Mouse (Mus musculus) bone marrow macrophage, adult 2 months (primary cell): Measurements from ENCODE around the gene Katnb1. TPM values are rescaled to one million over a fixed set of nuclear protein-coding genes. Genes with fewer than 3 reads are reported as not detected.

Experiments
- H3K27ac ChIP-seq: 2 replicates; pipeline ENCODE4 v1.5.1; 2012; ENCODE audit warnings: low read depth, low read length; ENCODE audit not compliant: insufficient read depth
- H3K4me1 ChIP-seq: 2 replicates; pipeline ENCODE4 v1.6.1; 2012; ENCODE audit warnings: low read length; ENCODE audit not compliant: control insufficient read depth, insufficient read depth
- H3K4me3 ChIP-seq: 2 replicates; pipeline ENCODE4 v1.5.1; 2012; ENCODE audit warnings: mild to moderate bottlenecking, low read length, moderate library complexity; ENCODE audit not compliant: insufficient read depth
- CTCF ChIP-seq: IDR thresholded peaks from 2 replicates; pipeline ENCODE4 v1.5.1; 2012; ENCODE audit warnings: low read depth, mild to moderate bottlenecking, low read length, moderate library complexity
- POLR2A ChIP-seq: IDR thresholded peaks from 2 replicates; pipeline ENCODE4 v1.6.1; 2012; ENCODE audit warnings: mild to moderate bottlenecking, low read depth, low read length, borderline replicate concordance
- polyA plus RNA-seq: library from polyadenylated mRNA; stranded (reverse); fragments of >200 nt; gene quantifications from 2 replicates; pipeline ENCODE4 v1.2.4, GENCODE M21; 2012; ENCODE audit not compliant: missing spikeins, insufficient read depth, insufficient read length

The Katnb1 gene
- polyA plus RNA-seq, result 7.7 and 11.2 TPM in 2 replicates

GRCm38 (mm10) chr8:95080381-95081341, at the start of gene Katnb1:
Gene Katnb1 (plus strand): TSS chr8:95081186.
- H3K4me1 ChIP-seq, result peaks cover 2% of the 10 kb centered on the region; the same call in 1 of the 2 replicates
- H3K27ac ChIP-seq, result peak within 1 kb of the TSS; percentile 60
- peak within 1 kb of the TSS; percentile 88 for H3K4me3 ChIP-seq
- TF ChIP-seq POLR2A, result no peak
- TF ChIP-seq CTCF, result no peak

GRCm38 (mm10) chr8:95037106-95037925, 43.7 kb upstream of the Katnb1 start:
- no peak for TF ChIP-seq POLR2A
- TF ChIP-seq CTCF, result no peak
- Histone ChIP-seq H3K4me1 (peaks cover 13% of the 10 kb centered on the region), H3K27ac (peak overlapping the region; percentile 53), H3K4me3 (no peak overlapping the region)

DNA sequence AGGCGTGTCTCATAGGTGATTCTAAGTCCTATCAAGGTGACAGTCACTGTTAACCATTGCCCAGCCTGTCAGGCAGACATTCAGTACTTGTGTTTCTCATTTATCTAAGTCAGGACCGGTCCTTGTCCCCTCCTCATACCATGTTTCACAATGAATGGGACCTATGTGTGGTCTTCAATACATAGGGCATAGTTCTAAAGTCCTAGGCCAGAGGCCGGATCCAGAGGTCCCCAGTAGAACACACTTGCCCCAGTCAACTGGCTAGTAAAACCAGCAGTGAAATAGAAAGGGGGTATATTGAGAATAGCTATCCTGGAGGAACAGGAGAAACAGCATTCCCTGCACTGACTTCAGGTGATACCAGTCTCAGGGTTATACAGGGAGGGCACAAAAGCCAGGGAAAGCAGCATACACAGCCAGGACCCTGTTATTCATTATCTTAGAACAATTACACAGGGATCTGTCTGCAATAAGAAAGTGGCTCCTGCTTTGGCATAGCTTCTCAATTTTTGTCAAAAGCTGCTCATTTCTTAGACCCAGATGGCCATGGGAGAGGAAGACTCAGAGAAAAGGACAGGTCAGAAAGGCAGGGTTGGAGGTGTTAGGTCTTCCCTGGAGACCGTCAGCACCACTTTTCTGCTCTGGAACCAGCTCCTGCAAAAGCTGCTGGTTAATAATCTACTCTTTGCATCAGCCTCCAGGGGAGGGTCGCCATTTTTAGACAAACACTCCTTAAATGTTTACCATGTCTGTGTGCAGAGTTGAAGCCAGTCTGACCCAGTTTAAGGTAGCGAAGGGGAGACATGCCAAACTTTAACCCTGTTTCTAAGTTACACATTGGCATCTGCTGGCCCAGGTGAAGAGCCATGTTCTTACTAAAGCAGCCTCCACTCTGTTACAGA, 38.9 kb upstream of the Katnb1 start:
- no peak for TF ChIP-seq CTCF
- TF ChIP-seq POLR2A, result no peak
- H3K4me1 ChIP-seq, result peaks cover 7% of the 10 kb centered on the region
- no peak overlapping the region for H3K27ac ChIP-seq
- H3K4me3 ChIP-seq, result no peak overlapping the region

DNA sequence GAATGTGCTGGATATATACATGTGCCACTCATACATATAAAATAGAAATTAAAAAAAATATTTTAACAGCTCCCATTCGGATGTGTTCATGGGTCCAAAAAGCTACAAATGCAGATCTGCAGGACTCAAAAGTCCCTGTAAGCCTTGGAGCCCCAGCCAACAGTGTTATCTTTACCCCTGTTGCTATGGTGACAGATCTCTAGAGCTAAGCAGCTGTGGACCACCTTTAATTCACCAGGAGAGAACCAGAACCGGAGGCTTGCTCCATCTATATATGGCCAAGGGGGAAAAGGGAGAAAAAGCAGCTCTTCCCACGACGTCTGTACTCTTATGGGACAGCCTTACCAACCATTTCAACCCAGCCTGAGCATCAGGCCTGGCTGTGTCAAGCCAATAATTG, 36.2 kb upstream of the Katnb1 start:
- Histone ChIP-seq H3K4me1 (no peaks in the 10 kb centered on the region), H3K4me3 (no peak overlapping the region), H3K27ac (no peak overlapping the region)
- TF ChIP-seq CTCF, result no peak
- TF ChIP-seq POLR2A, result no peak

DNA sequence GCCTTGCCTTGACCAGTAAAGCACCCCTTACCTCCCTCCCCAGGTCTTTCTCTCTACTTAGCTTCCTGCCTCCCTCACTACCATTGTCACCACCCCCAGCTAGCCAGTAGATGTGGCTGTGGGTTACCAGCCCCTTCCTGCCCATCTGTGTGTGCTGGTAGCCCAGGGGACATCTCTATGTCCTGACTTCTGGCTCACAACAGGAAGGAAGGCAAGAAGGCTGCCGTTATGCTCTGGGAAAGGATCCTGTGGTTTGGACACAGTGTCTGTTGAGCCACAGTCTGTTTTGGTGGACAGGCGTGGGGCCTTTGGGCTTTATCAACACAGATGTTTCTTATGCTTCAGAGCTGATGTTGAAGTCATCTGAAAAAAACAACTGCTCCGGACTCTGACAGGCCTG, 34.0 kb upstream of the Katnb1 start:
- Histone ChIP-seq H3K4me3 (no peak overlapping the region), H3K27ac (no peak overlapping the region), H3K4me1 (no peaks in the 10 kb centered on the region)
- TF ChIP-seq CTCF (no peak), POLR2A (no peak)

DNA sequence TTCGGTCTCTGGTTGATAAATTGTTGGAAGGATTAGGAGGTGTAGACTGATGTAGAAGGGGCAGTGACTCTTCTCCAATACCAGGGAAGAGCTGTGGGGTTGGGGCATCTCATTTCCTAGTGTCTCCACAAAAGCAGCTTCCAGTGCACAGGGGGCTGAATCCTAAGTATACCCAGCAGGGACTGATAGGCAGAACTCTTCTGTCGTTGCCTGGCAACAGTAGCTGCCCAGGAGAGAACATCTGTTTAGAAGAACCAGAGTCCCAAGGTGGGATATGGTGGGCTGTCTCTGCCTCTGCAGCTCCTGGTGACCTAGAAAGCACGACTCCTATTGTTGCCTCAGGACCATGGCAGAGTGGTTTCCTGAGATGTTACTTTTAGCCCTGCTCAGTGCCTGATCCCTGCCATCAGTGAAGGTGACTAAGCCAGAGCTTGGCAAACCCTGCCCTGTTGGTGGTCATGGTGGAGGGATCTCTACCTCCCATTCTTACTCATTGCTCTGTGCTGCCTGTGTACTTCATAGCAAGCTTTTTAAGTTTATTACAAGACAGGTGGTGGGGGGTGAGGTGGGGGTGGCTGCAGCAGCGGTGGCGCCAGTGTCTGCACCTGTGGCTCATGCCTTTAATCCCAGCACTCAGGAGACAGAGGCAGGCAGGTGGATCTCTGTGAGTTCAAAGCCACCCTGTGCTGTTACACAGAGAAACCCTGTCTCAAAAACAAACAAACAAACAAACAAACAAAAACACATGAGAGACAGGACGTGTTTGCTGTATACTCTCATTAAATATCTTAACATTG, 32.9 kb upstream of the Katnb1 start:
- Histone ChIP-seq H3K4me3 (no peak overlapping the region), H3K27ac (no peak overlapping the region), H3K4me1 (no peaks in the 10 kb centered on the region)
- TF ChIP-seq CTCF (no peak), POLR2A (no peak)

GRCm38 (mm10) chr8:95049636-95050035, 31.4 kb upstream of the Katnb1 start:
- Histone ChIP-seq H3K4me3 (no peak overlapping the region), H3K27ac (no peak overlapping the region), H3K4me1 (no peaks in the 10 kb centered on the region)
- TF ChIP-seq CTCF (no peak), POLR2A (no peak)

GRCm38 (mm10) chr8:95054438-95054837, 26.5 kb upstream of the Katnb1 start:
- no peak for TF ChIP-seq CTCF
- no peak for TF ChIP-seq POLR2A
- no peaks in the 10 kb centered on the region for H3K4me1 ChIP-seq
- no peak overlapping the region for H3K4me3 ChIP-seq
- H3K27ac ChIP-seq, result no peak overlapping the region

DNA sequence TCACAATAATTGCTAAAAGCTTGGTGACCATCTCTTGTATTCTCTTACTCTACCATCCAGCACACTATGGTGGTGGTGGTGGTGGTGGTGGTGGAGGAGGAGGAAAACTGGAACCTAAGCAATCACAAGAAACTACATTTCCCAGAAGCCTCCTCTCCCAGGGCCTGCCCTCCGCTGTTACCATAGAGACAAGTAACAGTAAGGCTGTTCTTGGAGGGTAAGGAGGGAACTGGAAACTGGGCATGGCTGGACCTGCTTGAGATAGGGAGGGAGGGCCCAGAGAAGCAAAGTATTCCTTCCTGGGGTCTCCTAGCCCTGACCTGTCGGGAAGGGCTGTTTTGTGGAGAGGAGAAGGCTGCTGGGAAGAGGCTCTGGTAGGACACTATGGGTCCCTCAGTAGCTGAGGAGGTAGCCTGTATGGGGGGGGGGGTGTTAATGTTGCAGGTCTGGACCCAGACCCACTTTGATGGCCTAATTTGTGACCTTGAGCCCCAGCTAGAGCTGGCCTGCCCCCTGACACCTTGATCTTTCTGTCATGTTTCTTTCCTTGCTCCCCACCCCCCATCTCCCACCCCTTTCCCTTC, 26.0 kb upstream of the Katnb1 start, which contains the start of gene Drc7:
Gene Drc7 (plus strand): TSS at position 177 of the 584 bp plus-strand sequence.
- Histone ChIP-seq H3K4me1 (no peaks in the 10 kb centered on the region), H3K4me3 (no peak within 1 kb of the TSS)

More for the DNA sequence above, 26.0 kb upstream of the Katnb1 start, which contains the start of gene Drc7:
- H3K27ac ChIP-seq, result no peak within 1 kb of the TSS
- TF ChIP-seq CTCF (no peak), POLR2A (no peak)
